Mouse (Mus musculus) stomach, postnatal 0 days (tissue): ENCODE data around the gene Des.

Source experiments
- CTCF ChIP-seq: IDR thresholded peaks from 2 replicates; pipeline ENCODE4 v1.5.1; 2016; ENCODE audit warnings: antibody characterized with exemption, low read depth, mild to moderate bottlenecking, moderate library complexity
- EP300 ChIP-seq: optimal IDR thresholded peaks from 2 replicates; pipeline ENCODE3; 2016; ENCODE audit warnings: antibody characterized with exemption

DNA sequence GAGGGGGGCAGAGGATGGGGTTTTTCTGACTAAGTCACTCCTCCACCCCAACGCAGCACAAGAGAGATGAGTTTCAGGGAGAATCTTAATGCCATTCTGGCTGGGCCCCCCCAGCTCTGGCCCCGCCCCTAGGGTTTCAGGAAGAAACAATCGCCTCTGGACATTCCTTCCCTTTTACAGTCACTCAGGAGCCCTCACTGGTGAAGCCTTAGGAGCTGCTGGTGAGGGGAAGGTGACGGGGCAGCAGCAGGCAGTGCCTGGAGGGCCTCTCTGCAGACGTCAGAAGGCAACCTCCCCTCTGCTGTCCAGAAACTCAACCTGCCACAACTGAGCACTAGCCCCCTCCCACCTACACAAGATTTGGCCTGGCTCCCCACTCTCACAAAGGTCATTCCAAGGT lies 10.9 kb upstream of the Des start:
- TF ChIP-seq CTCF (no peak), EP300 (no peak)
